Mouse (Mus musculus) lung, postnatal 0 days (tissue): ENCODE data around the gene Prr14.

Experiments used
- CTCF ChIP-seq: IDR thresholded peaks from 2 replicates; pipeline ENCODE4 v1.5.1; 2016; ENCODE audit warnings: antibody characterized with exemption, mild to moderate bottlenecking
- EP300 ChIP-seq: IDR thresholded peaks from 2 replicates; pipeline ENCODE4 v1.6.1; 2016; ENCODE audit warnings: antibody characterized with exemption, mild to moderate bottlenecking, control low read depth

- TF ChIP-seq EP300: no peak
- TF ChIP-seq CTCF: no peak
Measured at GRCm38 (mm10) chr7:127425291-127425690, 34.1 kb upstream of the Prr14 start.
